Mouse (Mus musculus): ENCODE measurements around the gene Agk.

Gene Agk

DNA sequence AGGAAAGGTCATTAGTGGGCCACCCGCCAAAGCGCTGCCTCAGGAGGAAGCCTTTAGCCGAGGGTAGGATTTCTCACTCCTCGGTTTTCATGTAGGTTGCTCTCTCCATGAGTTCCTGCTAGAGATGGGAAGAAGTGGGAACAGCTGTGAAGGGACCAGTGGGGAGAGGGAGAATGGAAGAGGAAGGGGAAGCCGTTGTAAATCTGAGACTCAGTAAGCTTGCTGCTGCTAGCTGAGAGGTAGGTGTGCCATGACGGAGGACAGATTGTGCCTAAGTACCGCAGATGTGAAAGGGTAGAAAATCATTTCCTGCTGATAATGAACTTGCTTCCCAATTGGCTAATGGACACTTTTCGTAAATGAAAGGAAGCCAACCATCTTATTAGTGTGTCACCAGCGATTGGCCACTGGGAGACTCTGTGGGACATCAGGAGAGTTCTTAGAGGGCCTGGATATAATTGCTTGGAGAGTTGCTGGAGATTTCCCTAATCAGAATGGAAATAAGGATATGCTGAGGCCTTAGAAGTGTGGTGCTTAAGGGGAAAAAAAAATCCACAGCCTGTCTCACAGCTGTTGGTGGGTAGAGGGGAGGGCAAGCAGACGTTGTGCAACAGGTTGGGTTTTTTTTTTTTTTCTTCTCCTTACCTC, 118.4 kb downstream of the Agk start:
- no peak for DNase-seq (ENCODE audit: low spot score)
